Mouse (Mus musculus): Measurements from ENCODE around the gene Slc25a1. TPM values are rescaled to one million over a fixed set of nuclear protein-coding genes. Genes with fewer than 3 reads are reported as not detected.

The Slc25a1 gene
- polyA plus RNA-seq, 1 experiment from 2014 or later = 138 TPM

- Histone ChIP-seq H3K27ac (ENCODE audit: low read depth, low read length) (no peak overlapping the region), H3K9ac (ENCODE audit: low read depth, low read length) (peak overlapping the region; percentile 98)
These were observed 37.7 kb downstream of the Slc25a1 start for GRCm38 (mm10) chr16:17890342-17890727.

DNA sequence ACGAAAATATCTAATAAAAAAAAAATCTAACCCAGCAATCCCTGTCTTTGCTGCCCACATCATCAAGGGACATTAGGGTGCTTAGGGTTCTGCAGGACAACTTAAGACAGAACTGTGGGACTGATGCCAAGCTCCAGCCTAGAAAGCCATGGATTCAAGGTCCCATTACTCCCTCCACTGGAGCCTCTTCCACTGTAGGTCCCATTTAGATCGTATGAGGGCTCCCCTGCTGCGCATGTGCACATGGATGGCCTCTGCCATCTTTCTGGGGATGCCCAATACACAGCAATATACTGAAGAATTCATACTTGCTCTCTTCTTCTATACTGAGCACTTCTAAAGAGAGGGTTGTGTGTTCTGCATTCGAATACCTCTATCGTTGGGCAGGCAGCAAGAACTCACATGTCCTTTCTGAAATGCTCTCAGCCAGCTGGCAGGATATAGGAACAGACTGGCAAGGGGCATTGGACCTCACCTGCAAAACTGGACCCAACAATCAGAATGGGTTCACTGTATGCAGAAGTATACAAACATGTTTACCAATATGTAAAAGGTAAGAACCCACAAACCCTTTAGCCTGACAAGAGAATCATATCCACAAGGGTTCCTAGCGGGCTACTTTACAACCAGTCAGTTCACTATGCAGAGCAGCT lies 38.2 kb downstream of the Slc25a1 start:
- Histone ChIP-seq H3K27ac (ENCODE audit: low read depth, low read length) (no peak overlapping the region), H3K9ac (ENCODE audit: low read depth, low read length) (no peak overlapping the region), H3K4me1 (replicated peaks; ENCODE audit: control insufficient read depth, insufficient read depth, low read length) (peaks cover 13% of the 10 kb centered on the region), H3K27me3 (replicated peaks; ENCODE audit: control insufficient read depth, insufficient read depth, low read length) (no peaks in the 10 kb centered on the region), H3K4me2 (peak overlapping the region; percentile 80), H3K9me3 (ENCODE audit: control insufficient read depth, low read length) (no peaks in the 10 kb centered on the region), H3K4me3 (ENCODE audit: low read depth, low read length) (peak overlapping the region; percentile 99; the same call in 1 of the 2 replicates), H3K36me3 (ENCODE audit: control insufficient read depth, insufficient read depth, low read length) (no peaks in the 10 kb centered on the region)
- ATAC-seq (replicated peaks; ENCODE audit: low FRiP score) = no peak
- no peak for DNase-seq (ENCODE audit: low spot score)
- WGBS = 82% methylated on average over 6 of the region's 6 CpGs

More at GRCm38 (mm10) chr16:17890342-17890727, 37.7 kb downstream of the Slc25a1 start:
- 50% methylated on average over 2 of the region's 2 CpGs for WGBS
- ATAC-seq (replicated peaks; ENCODE audit: low FRiP score) (no peak), DNase-seq (ENCODE audit: low spot score) (no peak)
- Histone ChIP-seq H3K9me3 (ENCODE audit: control insufficient read depth, low read length) (no peaks in the 10 kb centered on the region), H3K27me3 (replicated peaks; ENCODE audit: control insufficient read depth, insufficient read depth, low read length) (no peaks in the 10 kb centered on the region), H3K4me1 (replicated peaks; ENCODE audit: control insufficient read depth, insufficient read depth, low read length) (peaks cover 13% of the 10 kb centered on the region), H3K36me3 (ENCODE audit: control insufficient read depth, insufficient read depth, low read length) (no peaks in the 10 kb centered on the region), H3K4me3 (ENCODE audit: low read depth, low read length) (peak overlapping the region; percentile 99), H3K4me2 (peak overlapping the region; percentile 80)

- 72% methylated on average over 6 of the region's 6 CpGs for WGBS
- H3K4me2 ChIP-seq = no peak overlapping the region
- H3K27me3 ChIP-seq (replicated peaks; ENCODE audit: control insufficient read depth, insufficient read depth, low read length) = no peaks in the 10 kb centered on the region
- 0 out of 2 replicates have a peak, but pooled peaks cover 3% of the 10 kb centered on the region for H3K4me1 ChIP-seq (replicated peaks; ENCODE audit: control insufficient read depth, insufficient read depth, low read length)
- no peak overlapping the region for H3K27ac ChIP-seq (ENCODE audit: low read depth, low read length)
- DNase-seq (ENCODE audit: low spot score) (no peak), ATAC-seq (replicated peaks; ENCODE audit: low FRiP score) (no peak)
- H3K36me3 ChIP-seq (ENCODE audit: control insufficient read depth, insufficient read depth, low read length) = peaks cover 5% of the 10 kb centered on the region; the same call in 1 of the 2 replicates
- no peak overlapping the region for H3K9ac ChIP-seq (ENCODE audit: low read depth, low read length)
- no peak overlapping the region for H3K4me3 ChIP-seq (ENCODE audit: low read depth, low read length)
- H3K9me3 ChIP-seq (ENCODE audit: control insufficient read depth, low read length) = no peaks in the 10 kb centered on the region
These were observed 43.9 kb downstream of the Slc25a1 start for GRCm38 (mm10) chr16:17884116-17884515.

GRCm38 (mm10) chr16:17882196-17882595 lies 45.8 kb downstream of the Slc25a1 start:
- ATAC-seq (replicated peaks; ENCODE audit: low FRiP score) = no peak
- Histone ChIP-seq H3K4me2 (no peak overlapping the region), H3K36me3 (ENCODE audit: control insufficient read depth, insufficient read depth, low read length) (peaks cover 5% of the 10 kb centered on the region; the same call in 1 of the 2 replicates), H3K9ac (ENCODE audit: low read depth, low read length) (no peak overlapping the region), H3K4me3 (ENCODE audit: low read depth, low read length) (no peak overlapping the region), H3K9me3 (ENCODE audit: control insufficient read depth, low read length) (no peaks in the 10 kb centered on the region), H3K27me3 (replicated peaks; ENCODE audit: control insufficient read depth, insufficient read depth, low read length) (no peaks in the 10 kb centered on the region), H3K4me1 (replicated peaks; ENCODE audit: control insufficient read depth, insufficient read depth, low read length) (0 out of 2 replicates have a peak, but pooled peaks cover 3% of the 10 kb centered on the region), H3K27ac (ENCODE audit: low read depth, low read length) (no peak overlapping the region)
- DNase-seq (ENCODE audit: low spot score) = no peak

DNA sequence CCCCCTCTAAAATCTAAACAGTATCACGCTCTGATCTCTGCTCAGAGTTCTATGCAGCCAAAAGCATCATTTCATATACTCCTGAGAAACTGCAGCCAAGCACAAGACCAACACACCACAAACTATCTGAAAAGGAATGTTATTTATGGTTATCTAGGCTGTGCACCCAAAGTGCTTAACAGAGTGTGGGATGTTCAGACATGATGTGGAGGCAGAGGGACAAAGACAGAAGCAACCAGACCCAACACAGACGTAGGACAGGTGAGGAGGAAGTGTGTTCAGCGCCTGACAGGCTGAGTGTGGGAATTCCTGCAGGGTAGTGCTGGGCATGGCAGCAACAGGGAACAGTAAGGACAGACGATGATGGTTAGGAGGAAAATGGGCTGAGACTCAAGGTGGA lies 48.4 kb downstream of the Slc25a1 start:
- WGBS = 86% methylated on average over 4 of the region's 4 CpGs
- 0 out of 2 replicates have a peak, but pooled peaks cover 3% of the 10 kb centered on the region for H3K4me1 ChIP-seq (replicated peaks; ENCODE audit: control insufficient read depth, insufficient read depth, low read length)

DNA sequence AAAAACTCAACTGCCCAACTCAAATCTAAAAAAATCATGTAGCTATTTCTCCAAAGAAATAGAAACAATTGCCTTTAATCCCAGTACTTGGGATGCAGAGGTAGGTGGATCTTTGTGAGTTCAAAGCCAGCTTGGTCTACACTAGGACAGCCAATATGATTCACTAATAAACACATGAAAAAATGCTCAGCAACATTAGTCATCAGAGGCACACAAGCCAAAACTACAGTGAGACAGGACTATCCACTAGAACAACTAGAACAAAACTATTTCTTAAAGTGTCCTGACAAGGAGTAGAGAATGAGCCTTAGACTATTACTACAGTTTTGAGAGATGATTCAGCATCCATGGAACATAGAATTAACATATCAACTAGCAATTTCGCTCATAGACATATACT lies 51.9 kb downstream of the Slc25a1 start:
- Histone ChIP-seq H3K36me3 (ENCODE audit: control insufficient read depth, insufficient read depth, low read length) (no peaks in the 10 kb centered on the region; the same call in 1 of the 2 replicates), H3K4me1 (replicated peaks; ENCODE audit: control insufficient read depth, insufficient read depth, low read length) (peaks cover 25% of the 10 kb centered on the region), H3K4me2 (no peak overlapping the region), H3K27ac (ENCODE audit: low read depth, low read length) (no peak overlapping the region), H3K9ac (ENCODE audit: low read depth, low read length) (no peak overlapping the region), H3K9me3 (ENCODE audit: control insufficient read depth, low read length) (no peaks in the 10 kb centered on the region), H3K4me3 (ENCODE audit: low read depth, low read length) (no peak overlapping the region), H3K27me3 (replicated peaks; ENCODE audit: control insufficient read depth, insufficient read depth, low read length) (no peaks in the 10 kb centered on the region)
- DNase-seq (ENCODE audit: low spot score) (no peak), ATAC-seq (replicated peaks; ENCODE audit: low FRiP score) (no peak)
- 85% methylated on average over 1 of the region's 1 CpGs for WGBS

More for the DNA sequence above, 48.4 kb downstream of the Slc25a1 start:
- Histone ChIP-seq H3K9ac (ENCODE audit: low read depth, low read length) (no peak overlapping the region), H3K27ac (ENCODE audit: low read depth, low read length) (no peak overlapping the region), H3K36me3 (ENCODE audit: control insufficient read depth, insufficient read depth, low read length) (peaks cover 5% of the 10 kb centered on the region; the same call in 1 of the 2 replicates), H3K4me3 (ENCODE audit: low read depth, low read length) (no peak overlapping the region), H3K9me3 (ENCODE audit: control insufficient read depth, low read length) (no peaks in the 10 kb centered on the region), H3K27me3 (replicated peaks; ENCODE audit: control insufficient read depth, insufficient read depth, low read length) (no peaks in the 10 kb centered on the region), H3K4me2 (no peak overlapping the region)
- DNase-seq (ENCODE audit: low spot score) = no peak
- no peak for ATAC-seq (replicated peaks; ENCODE audit: low FRiP score)

Other genes with a start within 250 kb of the Slc25a1 start
- gene Med15, start 195.3 kb downstream of the Slc25a1 start, polyA plus RNA-seq (2014; fragmentation: Nextera tagmentation; extraction: Ambion mirVana) = 44.8 and 46.7 TPM in 2 replicates
- gene Klhl22, start 168.6 kb downstream of the Slc25a1 start, polyA plus RNA-seq (2014; fragmentation: Nextera tagmentation; extraction: Ambion mirVana) = 47.5 and 49.3 TPM in 2 replicates
- gene Scarf2, start 130.9 kb downstream of the Slc25a1 start, polyA plus RNA-seq (2014; fragmentation: Nextera tagmentation; extraction: Ambion mirVana) = 5.8 and 6.9 TPM in 2 replicates
- not detected in 2 replicates for gene B830017H08Rik, start 95.1 kb downstream of the Slc25a1 start, polyA plus RNA-seq (2014; fragmentation: Nextera tagmentation; extraction: Ambion mirVana)
- 1.1 and 1.9 TPM in 2 replicates for gene Car15, start 89.9 kb downstream of the Slc25a1 start, polyA plus RNA-seq (2014; fragmentation: Nextera tagmentation; extraction: Ambion mirVana)
- 0.18 and 0.25 TPM in 2 replicates for gene Gm20518, start 36.5 kb downstream of the Slc25a1 start, polyA plus RNA-seq (2014; fragmentation: Nextera tagmentation; extraction: Ambion mirVana)
- not detected in 2 replicates for gene Tssk1, start 34.0 kb downstream of the Slc25a1 start, polyA plus RNA-seq (2014; fragmentation: Nextera tagmentation; extraction: Ambion mirVana)
- gene Dgcr2, start 29.7 kb downstream of the Slc25a1 start, polyA plus RNA-seq (2014; fragmentation: Nextera tagmentation; extraction: Ambion mirVana) = 47.9 and 52.9 TPM in 2 replicates
- gene Tssk2, start 29.6 kb downstream of the Slc25a1 start, polyA plus RNA-seq (2014; fragmentation: Nextera tagmentation; extraction: Ambion mirVana) = 0.12 TPM in 1 of 2 replicates, not detected in the other
- 24.4 and 26.4 TPM in 2 replicates for gene Ess2, start 16.9 kb downstream of the Slc25a1 start, polyA plus RNA-seq (2014; fragmentation: Nextera tagmentation; extraction: Ambion mirVana)
- gene Gsc2, start 13.2 kb downstream of the Slc25a1 start, polyA plus RNA-seq (2014; fragmentation: Nextera tagmentation; extraction: Ambion mirVana) = 0.21 and 0.29 TPM in 2 replicates
- not detected in 2 replicates for gene Vpreb2, start 52.2 kb upstream of the Slc25a1 start, polyA plus RNA-seq (2014; fragmentation: Nextera tagmentation; extraction: Ambion mirVana)
- 74.1 and 79.8 TPM in 2 replicates for gene Dgcr6, start 124.6 kb upstream of the Slc25a1 start, polyA plus RNA-seq (2014; fragmentation: Nextera tagmentation; extraction: Ambion mirVana)
- gene Prodh, start 162.0 kb upstream of the Slc25a1 start, polyA plus RNA-seq (2014; fragmentation: Nextera tagmentation; extraction: Ambion mirVana) = 16.5 and 19.1 TPM in 2 replicates
- gene Rtn4r, start 199.4 kb upstream of the Slc25a1 start, polyA plus RNA-seq (2014; fragmentation: Nextera tagmentation; extraction: Ambion mirVana) = 0.96 and 1.1 TPM in 2 replicates

All from liver, embryonic 11.5 days (tissue).